Mouse (Mus musculus) ES-E14 (cell line): Measurements from ENCODE around the gene Prlh.

ENCODE experiments used
- HCFC1 ChIP-seq: IDR thresholded peaks from 2 replicates; pipeline ENCODE4 v1.6.1; 2012; ENCODE audit warnings: low read length, inconsistent platforms, borderline replicate concordance; ENCODE audit not compliant: insufficient read depth
- ZC3H11A ChIP-seq: IDR thresholded peaks from 2 replicates; pipeline ENCODE4 v1.6.1; 2012; ENCODE audit warnings: low read depth, mild to moderate bottlenecking, inconsistent platforms, low read length, borderline replicate concordance
- ZNF384 ChIP-seq: IDR thresholded peaks from 2 replicates; pipeline ENCODE4 v1.6.1; 2012; ENCODE audit warnings: low read depth, low read length, inconsistent platforms

DNA sequence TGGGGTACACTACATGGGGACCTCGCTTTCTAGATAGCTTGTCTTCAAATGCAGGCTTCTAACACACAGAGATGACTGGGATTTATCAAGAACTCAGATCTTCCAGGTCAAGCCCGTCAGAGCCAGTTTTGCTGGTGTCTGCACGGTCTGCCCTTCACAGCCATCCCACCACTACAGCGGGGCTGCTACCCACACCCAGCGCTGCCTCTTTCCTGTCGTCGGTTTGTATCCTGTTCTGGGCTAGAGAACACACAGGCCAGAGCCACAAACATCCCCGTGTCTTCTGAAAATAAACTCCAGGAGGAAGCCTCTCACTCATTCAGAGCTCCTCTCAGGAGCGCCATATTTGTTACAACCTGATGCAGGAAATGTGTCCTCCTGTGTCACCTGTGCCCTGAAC is 3.6 kb upstream of the Prlh start:
- TF ChIP-seq ZNF384, result no peak
- no peak for TF ChIP-seq ZC3H11A
- no peak for TF ChIP-seq HCFC1
